Mouse (Mus musculus): ENCODE measurements around the gene Slc7a1. TPM values are rescaled to one million over a fixed set of nuclear protein-coding genes. Genes with fewer than 3 reads are reported as not detected.

Gene Slc7a1
- polyA plus RNA-seq, 1 experiment from 2014 or later, result 12.3 TPM

- WGBS, result 72% methylated on average over 18 of the region's 18 CpGs
- H3K9ac ChIP-seq (ENCODE audit: low read depth, low read length), result no peak overlapping the region
- H3K27ac ChIP-seq, result no peak overlapping the region; the same call in 1 of the 2 replicates
- H3K9me3 ChIP-seq (replicated peaks; ENCODE audit: low read length), result no peaks in the 10 kb centered on the region
- peaks cover 15% of the 10 kb centered on the region for H3K4me1 ChIP-seq (replicated peaks; ENCODE audit: insufficient read depth, low read length)
- ATAC-seq (replicated peaks; ENCODE audit: low FRiP score, low read depth) (no peak), DNase-seq (ENCODE audit: low spot score) (no peak)
- no peak overlapping the region for H3K4me2 ChIP-seq (ENCODE audit: low read length)
- H3K27me3 ChIP-seq (ENCODE audit: insufficient read depth, low read length), result no peaks in the 10 kb centered on the region
- no peak for TF ChIP-seq CTCF (IDR thresholded peaks at IDR 0.05; ENCODE audit: low read depth)
- no peaks in the 10 kb centered on the region for H3K36me3 ChIP-seq (ENCODE audit: insufficient read depth, low read length)
- no peak overlapping the region for H3K4me3 ChIP-seq (replicated peaks; ENCODE audit: low read depth, low read length)
Measured at GRCm38 (mm10) chr5:148388251-148389006, 11.3 kb downstream of the Slc7a1 start.

GRCm38 (mm10) chr5:148387820-148388219 is 11.9 kb downstream of the Slc7a1 start:
- Histone ChIP-seq H3K9me3 (replicated peaks; ENCODE audit: low read length) (no peaks in the 10 kb centered on the region), H3K36me3 (ENCODE audit: insufficient read depth, low read length) (no peaks in the 10 kb centered on the region), H3K9ac (ENCODE audit: low read depth, low read length) (no peak overlapping the region), H3K27me3 (ENCODE audit: insufficient read depth, low read length) (no peaks in the 10 kb centered on the region), H3K27ac (no peak overlapping the region; the same call in 1 of the 2 replicates), H3K4me3 (replicated peaks; ENCODE audit: low read depth, low read length) (no peak overlapping the region), H3K4me1 (replicated peaks; ENCODE audit: insufficient read depth, low read length) (peaks cover 15% of the 10 kb centered on the region), H3K4me2 (ENCODE audit: low read length) (no peak overlapping the region)
- 94% methylated on average over 2 of the region's 2 CpGs for WGBS
- TF ChIP-seq CTCF (IDR thresholded peaks at IDR 0.05; ENCODE audit: low read depth), result peak; percentile 31; the same call in 1 of the 2 replicates
- DNase-seq (ENCODE audit: low spot score) (no peak), ATAC-seq (replicated peaks; ENCODE audit: low FRiP score, low read depth) (no peak)

- no peak for DNase-seq (ENCODE audit: low spot score)
- no peak for ATAC-seq (replicated peaks; ENCODE audit: low FRiP score, low read depth)
- H3K9me3 ChIP-seq (replicated peaks; ENCODE audit: low read length), result no peaks in the 10 kb centered on the region
Measured at GRCm38 (mm10) chr5:148386471-148386870, 13.2 kb downstream of the Slc7a1 start.

DNA sequence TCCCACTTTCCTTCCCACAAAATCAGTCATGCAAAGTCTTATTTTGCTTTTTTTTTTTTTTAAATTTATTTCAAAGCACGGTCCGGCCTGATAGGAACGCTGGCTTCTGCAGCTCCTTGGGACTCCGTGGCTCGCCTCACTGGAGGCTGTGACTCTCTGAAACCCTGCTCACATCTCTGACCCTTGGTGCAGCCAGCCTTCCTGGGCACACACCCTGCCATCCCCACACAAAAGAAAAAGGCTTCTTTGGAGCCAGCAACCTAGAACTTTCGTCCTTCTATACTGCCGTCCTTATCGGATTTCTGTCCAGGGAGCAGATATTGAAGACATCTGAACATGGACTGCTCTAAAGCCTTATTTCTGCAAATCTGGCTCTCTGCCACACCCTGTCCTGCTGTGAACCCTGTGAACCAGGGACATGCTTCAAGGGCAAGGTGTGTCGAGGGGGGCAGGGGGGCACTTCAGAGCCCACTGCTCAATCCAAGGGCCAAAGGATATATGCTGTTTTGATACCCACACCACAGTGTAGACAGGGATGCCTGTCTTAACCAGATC is 15.1 kb downstream of the Slc7a1 start:
- H3K4me1 ChIP-seq (replicated peaks; ENCODE audit: insufficient read depth, low read length), result peaks cover 15% of the 10 kb centered on the region
- no peak overlapping the region for H3K9ac ChIP-seq (ENCODE audit: low read depth, low read length)
- no peak overlapping the region for H3K4me3 ChIP-seq (replicated peaks; ENCODE audit: low read depth, low read length)
- no peak for TF ChIP-seq CTCF (IDR thresholded peaks at IDR 0.05; ENCODE audit: low read depth)
- H3K9me3 ChIP-seq (replicated peaks; ENCODE audit: low read length), result no peaks in the 10 kb centered on the region
- no peak for DNase-seq (ENCODE audit: low spot score)
- H3K4me2 ChIP-seq (ENCODE audit: low read length), result no peak overlapping the region
- WGBS, result 51% methylated on average over 9 of the region's 9 CpGs
- H3K36me3 ChIP-seq (ENCODE audit: insufficient read depth, low read length), result no peaks in the 10 kb centered on the region
- ATAC-seq (replicated peaks; ENCODE audit: low FRiP score, low read depth), result no peak
- H3K27me3 ChIP-seq (ENCODE audit: insufficient read depth, low read length), result no peaks in the 10 kb centered on the region
- 0 out of 2 replicates have a peak overlapping the region, but pooled peaks have one; percentile 2 for H3K27ac ChIP-seq

More at GRCm38 (mm10) chr5:148386471-148386870, 13.2 kb downstream of the Slc7a1 start:
- Histone ChIP-seq H3K4me1 (replicated peaks; ENCODE audit: insufficient read depth, low read length) (peaks cover 15% of the 10 kb centered on the region), H3K4me3 (replicated peaks; ENCODE audit: low read depth, low read length) (no peak overlapping the region), H3K27me3 (ENCODE audit: insufficient read depth, low read length) (no peaks in the 10 kb centered on the region), H3K36me3 (ENCODE audit: insufficient read depth, low read length) (no peaks in the 10 kb centered on the region), H3K27ac (no peak overlapping the region), H3K9ac (ENCODE audit: low read depth, low read length) (no peak overlapping the region), H3K4me2 (ENCODE audit: low read length) (no peak overlapping the region)
- WGBS, result 92% methylated on average over 9 of the region's 9 CpGs
- TF ChIP-seq CTCF (IDR thresholded peaks at IDR 0.05; ENCODE audit: low read depth), result peak; percentile 41; the same call in 1 of the 2 replicates

DNA sequence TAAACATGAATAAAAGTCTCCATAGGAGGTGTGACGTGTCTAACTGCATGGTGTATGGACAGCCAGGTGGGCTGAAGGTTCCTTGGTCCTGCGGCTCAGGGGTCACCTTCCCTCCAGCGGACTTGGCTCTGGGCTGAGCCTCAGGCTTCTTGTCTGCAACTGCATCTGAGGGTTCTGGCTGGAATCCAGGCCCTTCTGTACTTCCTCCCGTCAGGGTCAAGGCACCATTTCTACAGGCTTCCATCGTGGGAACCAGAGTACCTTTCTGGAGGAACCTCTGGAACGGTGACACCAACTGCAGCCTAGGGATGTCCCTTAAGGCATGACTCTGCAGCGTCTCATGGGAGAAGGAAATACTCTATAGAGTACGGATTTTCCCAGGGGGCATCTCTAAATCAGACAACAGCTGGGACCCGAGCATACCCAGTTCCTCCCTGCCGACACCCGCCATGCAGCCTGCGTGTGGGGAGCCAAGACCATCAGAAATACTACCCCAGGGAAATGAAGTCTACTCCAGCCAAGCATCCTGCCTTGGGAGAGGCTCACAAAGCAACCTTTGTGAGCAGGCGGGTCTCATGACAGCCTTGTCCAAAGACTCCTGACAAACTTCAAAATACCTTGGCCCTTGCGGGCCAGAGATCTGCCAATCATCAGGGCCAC is 15.7 kb downstream of the Slc7a1 start:
- TF ChIP-seq CTCF (IDR thresholded peaks at IDR 0.05; ENCODE audit: low read depth), result no peak
- Histone ChIP-seq H3K4me1 (replicated peaks; ENCODE audit: insufficient read depth, low read length) (peaks cover 15% of the 10 kb centered on the region), H3K4me3 (replicated peaks; ENCODE audit: low read depth, low read length) (no peak overlapping the region), H3K9me3 (replicated peaks; ENCODE audit: low read length) (no peaks in the 10 kb centered on the region), H3K4me2 (ENCODE audit: low read length) (no peak overlapping the region), H3K27me3 (ENCODE audit: insufficient read depth, low read length) (no peaks in the 10 kb centered on the region), H3K9ac (ENCODE audit: low read depth, low read length) (no peak overlapping the region), H3K36me3 (ENCODE audit: insufficient read depth, low read length) (no peaks in the 10 kb centered on the region), H3K27ac (peak overlapping the region; percentile 42)
- ATAC-seq (replicated peaks; ENCODE audit: low FRiP score, low read depth), result no peak
- WGBS, result 55% methylated on average over 14 of the region's 14 CpGs
- DNase-seq (ENCODE audit: low spot score), result peak; percentile 29

GRCm38 (mm10) chr5:148381083-148381482 is 18.6 kb downstream of the Slc7a1 start:
- Histone ChIP-seq H3K27ac (no peak overlapping the region), H3K27me3 (ENCODE audit: insufficient read depth, low read length) (no peaks in the 10 kb centered on the region), H3K9ac (ENCODE audit: low read depth, low read length) (no peak overlapping the region), H3K4me1 (replicated peaks; ENCODE audit: insufficient read depth, low read length) (peaks cover 15% of the 10 kb centered on the region), H3K4me2 (ENCODE audit: low read length) (no peak overlapping the region), H3K9me3 (replicated peaks; ENCODE audit: low read length) (no peaks in the 10 kb centered on the region), H3K36me3 (ENCODE audit: insufficient read depth, low read length) (no peaks in the 10 kb centered on the region), H3K4me3 (replicated peaks; ENCODE audit: low read depth, low read length) (no peak overlapping the region)
- ATAC-seq (replicated peaks; ENCODE audit: low FRiP score, low read depth) (no peak), DNase-seq (ENCODE audit: low spot score) (peak; percentile 29)
- no peak for TF ChIP-seq CTCF (IDR thresholded peaks at IDR 0.05; ENCODE audit: low read depth)
- WGBS, result 32% methylated on average over 8 of the region's 8 CpGs

Measured in kidney, postnatal 0 days (tissue).